Mouse (Mus musculus) erythroid progenitor cell, adult 5-6 weeks (primary cell): ENCODE results near the gene Fancd2. TPM values are rescaled to one million over a fixed set of nuclear protein-coding genes. Genes with fewer than 3 reads are reported as not detected.

ENCODE experiments used
- total RNA-seq, 2 experiments: library from RNA; stranded (forward) in 1 of 2; stranded (reverse) in 1 of 2; fragments of 150-400 nt in 1 of 2; fragments of 186-747, 209-891 nt in 1 of 2; gene quantifications; 2 replicates each; pipeline versions ENCODE4 v1.2.3 to v1.2.4; 2015 to 2017; ENCODE audit warnings: low replicate concordance in 2 of 2

Fancd2 gene
- total RNA-seq, 2 experiments from 2014 or later: 28.6 to 57.8 TPM

Other genes starting within 250 kb of the Fancd2 start
- gene Cpne9, start 249.4 kb upstream of the Fancd2 start, total RNA-seq (2015; ENCODE audit: low replicate concordance): 0.36 TPM in 1 of 2 replicates, not detected in the other
- 0.64 TPM in 1 of 2 replicates, not detected in the other for gene Cpne9, start 249.4 kb upstream of the Fancd2 start, total RNA-seq (2017; ENCODE audit: low replicate concordance)
- 33.5 and 43.6 TPM in 2 replicates for gene Brpf1, start 224.5 kb upstream of the Fancd2 start, total RNA-seq (2015; ENCODE audit: low replicate concordance)
- gene Brpf1, start 224.5 kb upstream of the Fancd2 start, total RNA-seq (2017; ENCODE audit: low replicate concordance): 30.7 and 41.5 TPM in 2 replicates
- gene Ogg1, start 204.7 kb upstream of the Fancd2 start, total RNA-seq (2015; ENCODE audit: low replicate concordance): 3.2 and 9.2 TPM in 2 replicates
- not detected in 2 replicates for gene Ogg1, start 204.7 kb upstream of the Fancd2 start, total RNA-seq (2017; ENCODE audit: low replicate concordance)
- gene Camk1, start 187.7 kb upstream of the Fancd2 start, total RNA-seq (2015; ENCODE audit: low replicate concordance): 8.8 and 13.3 TPM in 2 replicates
- gene Camk1, start 187.7 kb upstream of the Fancd2 start, total RNA-seq (2017; ENCODE audit: low replicate concordance): 3.1 and 8.5 TPM in 2 replicates
- 1.7 and 6.8 TPM in 2 replicates for gene Tada3, start 153.8 kb upstream of the Fancd2 start, total RNA-seq (2015; ENCODE audit: low replicate concordance)
- gene Tada3, start 153.8 kb upstream of the Fancd2 start, total RNA-seq (2017; ENCODE audit: low replicate concordance): 9.9 and 10.9 TPM in 2 replicates
- 45.3 and 71.7 TPM in 2 replicates for gene Arpc4, start 153.6 kb upstream of the Fancd2 start, total RNA-seq (2015; ENCODE audit: low replicate concordance)
- gene Arpc4, start 153.6 kb upstream of the Fancd2 start, total RNA-seq (2017; ENCODE audit: low replicate concordance): 33.7 and 71.5 TPM in 2 replicates
- gene Ttll3, start 142.4 kb upstream of the Fancd2 start, total RNA-seq (2015; ENCODE audit: low replicate concordance): 0.72 TPM in 1 of 2 replicates, not detected in the other
- gene Ttll3, start 142.4 kb upstream of the Fancd2 start, total RNA-seq (2017; ENCODE audit: low replicate concordance): 1.7 and 4.0 TPM in 2 replicates
- not detected in 2 replicates for gene Rpusd3, start 112.3 kb upstream of the Fancd2 start, total RNA-seq (2015; ENCODE audit: low replicate concordance)
- 1.4 and 2.1 TPM in 2 replicates for gene Rpusd3, start 112.3 kb upstream of the Fancd2 start, total RNA-seq (2017; ENCODE audit: low replicate concordance)
- gene Cidec, start 95.9 kb upstream of the Fancd2 start, total RNA-seq (2015; ENCODE audit: low replicate concordance): not detected in 2 replicates
- gene Cidec, start 95.9 kb upstream of the Fancd2 start, total RNA-seq (2017; ENCODE audit: low replicate concordance): not detected in 2 replicates
- 11.2 and 13.0 TPM in 2 replicates for gene Jagn1, start 89.1 kb upstream of the Fancd2 start, total RNA-seq (2015; ENCODE audit: low replicate concordance)
- 4.5 and 6.9 TPM in 2 replicates for gene Jagn1, start 89.1 kb upstream of the Fancd2 start, total RNA-seq (2017; ENCODE audit: low replicate concordance)
- gene Il17re, start 73.2 kb upstream of the Fancd2 start, total RNA-seq (2015; ENCODE audit: low replicate concordance): not detected in 2 replicates
- gene Il17re, start 73.2 kb upstream of the Fancd2 start, total RNA-seq (2017; ENCODE audit: low replicate concordance): not detected in 2 replicates
- not detected in 2 replicates for gene Il17rc, start 60.3 kb upstream of the Fancd2 start, total RNA-seq (2015; ENCODE audit: low replicate concordance)
- gene Il17rc, start 60.3 kb upstream of the Fancd2 start, total RNA-seq (2017; ENCODE audit: low replicate concordance): not detected in 2 replicates
- not detected in 2 replicates for gene Creld1, start 48.4 kb upstream of the Fancd2 start, total RNA-seq (2015; ENCODE audit: low replicate concordance)
- not detected in 2 replicates for gene Creld1, start 48.4 kb upstream of the Fancd2 start, total RNA-seq (2017; ENCODE audit: low replicate concordance)
- not detected in 2 replicates for gene Prrt3, start 29.8 kb upstream of the Fancd2 start, total RNA-seq (2015; ENCODE audit: low replicate concordance)
- not detected in 2 replicates for gene Prrt3, start 29.8 kb upstream of the Fancd2 start, total RNA-seq (2017; ENCODE audit: low replicate concordance)
- gene Emc3, start within 50 bp of the Fancd2 start, total RNA-seq (2015; ENCODE audit: low replicate concordance): 23.5 and 67.8 TPM in 2 replicates
- 15.2 and 28.4 TPM in 2 replicates for gene Emc3, start within 50 bp of the Fancd2 start, total RNA-seq (2017; ENCODE audit: low replicate concordance)
- not detected in 2 replicates for gene Fancd2os, start 69.0 kb downstream of the Fancd2 start, total RNA-seq (2015; ENCODE audit: low replicate concordance)
- gene Fancd2os, start 69.0 kb downstream of the Fancd2 start, total RNA-seq (2017; ENCODE audit: low replicate concordance): not detected in 2 replicates
- 109 and 117 TPM in 2 replicates for gene Brk1, start 73.1 kb downstream of the Fancd2 start, total RNA-seq (2015; ENCODE audit: low replicate concordance)
- gene Brk1, start 73.1 kb downstream of the Fancd2 start, total RNA-seq (2017; ENCODE audit: low replicate concordance): 41.2 and 42.5 TPM in 2 replicates
- 4.7 and 52.0 TPM in 2 replicates for gene Vhl, start 92.3 kb downstream of the Fancd2 start, total RNA-seq (2015; ENCODE audit: low replicate concordance)
- 3.6 and 4.2 TPM in 2 replicates for gene Vhl, start 92.3 kb downstream of the Fancd2 start, total RNA-seq (2017; ENCODE audit: low replicate concordance)
- 7.2 and 23.1 TPM in 2 replicates for gene Irak2, start 106.8 kb downstream of the Fancd2 start, total RNA-seq (2015; ENCODE audit: low replicate concordance)
- 34.8 and 64.6 TPM in 2 replicates for gene Irak2, start 106.8 kb downstream of the Fancd2 start, total RNA-seq (2017; ENCODE audit: low replicate concordance)
- 14.3 and 17.7 TPM in 2 replicates for gene Tatdn2, start 165.4 kb downstream of the Fancd2 start, total RNA-seq (2015; ENCODE audit: low replicate concordance)
- 44.0 and 55.7 TPM in 2 replicates for gene Tatdn2, start 165.4 kb downstream of the Fancd2 start, total RNA-seq (2017; ENCODE audit: low replicate concordance)
- 17.2 TPM in 1 of 2 replicates, not detected in the other for gene Ghrl, start 188.2 kb downstream of the Fancd2 start, total RNA-seq (2015; ENCODE audit: low replicate concordance)
- gene Ghrl, start 188.2 kb downstream of the Fancd2 start, total RNA-seq (2017; ENCODE audit: low replicate concordance): 1.5 and 13.5 TPM in 2 replicates
- gene Sec13, start 209.1 kb downstream of the Fancd2 start, total RNA-seq (2015; ENCODE audit: low replicate concordance): 47.8 and 48.3 TPM in 2 replicates
- 28.4 and 44.2 TPM in 2 replicates for gene Sec13, start 209.1 kb downstream of the Fancd2 start, total RNA-seq (2017; ENCODE audit: low replicate concordance)